Mouse (Mus musculus) gonadal fat pad, adult 2 months (tissue): ENCODE measurements around the gene Gm8453. TPM values are rescaled to one million over a fixed set of nuclear protein-coding genes. Genes with fewer than 3 reads are reported as not detected.
"Not testable (repeated sequence)": the region's sequence is repeated elsewhere in the genome, so short reads cannot be mapped to it uniquely, and the experiment has no call there.

Experiments used
- DNase-seq: peaks from one replicate; pipeline ENCODE4 v3.0.0-alpha.2; 2012; ENCODE audit warnings: low read depth
- polyA plus RNA-seq: library from polyadenylated mRNA; depleted of rRNA; stranded (reverse); fragments of >200 nt; gene quantifications from 2 replicates; pipeline ENCODE4 v1.2.3, GENCODE M21; 2012; rRNA removed

Gene Gm8453
- not detected in 2 replicates for polyA plus RNA-seq

DNA sequence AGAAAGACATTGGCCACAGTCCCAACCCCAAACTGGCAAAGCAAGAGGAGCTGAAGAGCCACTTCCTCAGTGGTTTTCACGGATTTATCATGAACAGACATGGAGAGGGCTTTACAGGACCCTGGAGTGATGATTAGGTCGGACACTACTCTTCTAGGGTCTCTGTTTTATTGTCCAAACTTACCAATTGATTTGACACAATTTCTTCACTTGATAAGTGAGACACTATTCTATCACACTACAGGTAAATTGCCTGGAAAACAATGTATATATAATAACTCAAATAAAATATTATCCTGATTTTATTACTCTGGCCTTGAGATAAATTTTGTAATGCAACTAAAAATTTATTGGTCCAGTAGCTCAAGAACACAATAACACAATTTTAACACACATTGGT is at the start of gene Gm8453:
Gm8453 (minus strand) TSS at position 101 of the 400 bp plus-strand sequence.
- DNase-seq = not testable (repeated sequence)

DNA sequence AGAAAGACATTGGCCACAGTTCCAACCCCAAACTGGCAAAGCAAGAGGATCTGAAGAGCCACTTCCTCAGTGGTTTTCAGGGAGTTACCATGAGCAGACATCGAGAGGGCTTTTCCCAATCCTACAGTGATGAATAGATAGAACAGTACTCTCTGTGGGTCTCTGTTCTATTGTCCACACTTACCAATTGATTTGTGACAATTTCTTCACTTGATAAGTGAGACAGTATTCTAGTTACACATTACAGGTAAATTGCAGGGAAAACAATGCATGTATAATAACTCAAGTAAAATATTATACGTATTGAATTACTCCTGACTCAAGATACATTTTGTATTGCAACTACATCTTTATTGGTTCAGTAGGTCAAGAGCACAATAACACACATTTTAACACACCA is 28.1 kb downstream of the Gm8453 start, which contains the start of gene Gm8653:
Gm8653 (minus strand) TSS at position 101 of the 400 bp plus-strand sequence.
- DNase-seq = not testable (repeated sequence)

DNA sequence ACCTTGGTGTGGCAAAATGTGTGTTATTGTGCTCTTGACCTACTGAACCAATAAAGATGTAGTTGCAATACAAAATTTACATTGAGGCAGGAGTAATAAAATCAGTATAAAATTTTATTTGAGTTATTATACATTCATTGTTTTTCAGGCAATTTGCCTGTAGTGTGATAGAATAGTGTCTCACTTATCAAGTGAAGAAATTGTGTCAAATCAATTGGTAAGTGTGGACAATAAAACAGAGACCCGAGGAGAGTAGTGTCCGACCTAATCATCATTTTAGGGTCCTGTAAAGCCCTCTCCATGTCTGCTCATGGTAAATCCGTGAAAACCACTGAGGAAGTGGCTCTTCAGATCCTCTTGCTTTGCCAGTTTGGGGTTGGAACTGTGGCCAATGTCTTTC is 40.2 kb downstream of the Gm8453 start, which contains the start of gene Vmn1r143:
Vmn1r143 (plus strand) TSS at position 301 of the 400 bp plus-strand sequence.
- DNase-seq = not testable (repeated sequence)

Other genes with a start within 250 kb of the Gm8453 start
- not detected in 2 replicates for gene Vmn1r137, start 234.9 kb downstream of the Gm8453 start, polyA plus RNA-seq
- gene Vmn1r138, start 200.6 kb downstream of the Gm8453 start, polyA plus RNA-seq = not detected in 2 replicates
- not detected in 2 replicates for gene Gm6176, start 173.2 kb downstream of the Gm8453 start, polyA plus RNA-seq
- gene Vmn1r139, start 160.4 kb downstream of the Gm8453 start, polyA plus RNA-seq = not detected in 2 replicates
- gene Gm16451, start 111.2 kb downstream of the Gm8453 start, polyA plus RNA-seq = not detected in 2 replicates
- not detected in 2 replicates for gene Gm10666, start 94.7 kb downstream of the Gm8453 start, polyA plus RNA-seq
- gene Vmn1r142, start 65.4 kb downstream of the Gm8453 start, polyA plus RNA-seq = not detected in 2 replicates
- not detected in 2 replicates for gene Vmn1r143, start 40.1 kb downstream of the Gm8453 start, polyA plus RNA-seq
- gene Gm8653, start 28.2 kb downstream of the Gm8453 start, polyA plus RNA-seq = not detected in 2 replicates
- not detected in 2 replicates for gene Gm4187, start 100.2 kb upstream of the Gm8453 start, polyA plus RNA-seq
- not detected in 2 replicates for gene Gm8660, start 141.6 kb upstream of the Gm8453 start, polyA plus RNA-seq
- gene Vmn1r148, start 184.1 kb upstream of the Gm8453 start, polyA plus RNA-seq = not detected in 2 replicates
- not detected in 2 replicates for gene Vmn1r149, start 208.7 kb upstream of the Gm8453 start, polyA plus RNA-seq
- gene Gm10665, start 234.6 kb upstream of the Gm8453 start, polyA plus RNA-seq = not detected in 2 replicates